Mouse (Mus musculus): ENCODE data around the gene Clic6.

- TF ChIP-seq POLR2A (IDR thresholded peaks at IDR 0.05; ENCODE audit: low read depth, low read length) (no peak), CTCF (conservative IDR thresholded peaks at IDR 0.05; ENCODE audit: insufficient read depth, insufficient read length, low read depth, low read length) (no peak)
Measured at GRCm38 (mm10) chr16:92467041-92467440, 18.5 kb upstream of the Clic6 start.
